Mouse (Mus musculus): ENCODE measurements around the gene Srp9. TPM values are rescaled to one million over a fixed set of nuclear protein-coding genes. Genes with fewer than 3 reads are reported as not detected.

Gene Srp9
- 10 to 100 TPM; 60.0 to 68.5 TPM for total RNA-seq (2021)
- long read RNA-seq, experiment 1, transcript Srp9-202 (2 exons, 823 nt) = minor isoform, 8 of 120 reads
- long read RNA-seq, experiment 1, transcript Srp9-201 (3 exons, 1,367 nt) = major isoform, 106 of 120 reads
- long read RNA-seq, experiment 1, partial matches to known transcripts = 1 of 120 reads
- long read RNA-seq, experiment 1, other reads (novel, unspliced or antisense) = 2 of 120 reads
- long read RNA-seq, experiment 2, transcript Srp9-201 (3 exons, 1,367 nt) = major isoform, 107 of 113 reads
- long read RNA-seq, experiment 2, partial matches to known transcripts = 1 of 113 reads
- long read RNA-seq, experiment 2, other reads (novel, unspliced or antisense) = 0 of 113 reads

GRCm38 (mm10) chr1:182124506-182124905 lies at the start of gene Srp9:
TSS of gene Srp9 (plus strand) at chr1:182124737.
- peak; percentile 94 to 96 for DNase-seq (ENCODE audit: low spot score in 2 of 2)

DNA sequence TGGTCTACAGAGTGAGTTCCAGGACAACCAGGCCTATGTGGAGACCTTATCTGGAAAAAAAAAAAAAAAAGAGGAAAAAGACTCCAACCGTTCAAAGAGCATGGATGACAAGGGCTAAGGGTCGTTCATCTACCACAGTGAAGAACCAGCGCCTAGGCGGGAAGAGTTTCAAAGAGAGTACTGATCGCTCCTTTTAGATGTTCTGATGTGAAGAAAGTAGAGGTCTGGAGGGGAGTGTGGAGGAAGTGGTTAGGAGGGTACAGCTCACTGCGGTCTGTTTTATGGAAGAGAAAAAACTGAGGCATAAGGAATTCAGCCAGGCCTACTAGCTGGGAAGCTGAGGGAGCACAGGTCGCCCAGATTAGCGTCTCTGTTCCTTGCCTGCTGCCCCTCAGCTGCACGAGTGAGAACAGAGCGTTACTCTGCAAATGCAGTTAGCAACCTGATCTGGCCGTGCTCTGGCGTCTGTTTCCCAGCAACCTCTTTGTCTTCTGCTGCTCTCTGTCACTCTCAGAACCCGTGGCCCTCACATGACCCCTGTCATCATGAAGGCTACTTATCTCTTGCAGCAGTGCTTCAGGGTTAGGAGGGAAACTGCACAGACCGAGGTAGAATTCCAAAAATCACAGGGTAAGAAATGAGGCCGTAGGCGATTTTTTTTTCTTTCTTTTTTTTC lies 42.7 kb upstream of the Srp9 start:
- DNase-seq (ENCODE audit: low spot score in 2 of 2) = no peak

DNA sequence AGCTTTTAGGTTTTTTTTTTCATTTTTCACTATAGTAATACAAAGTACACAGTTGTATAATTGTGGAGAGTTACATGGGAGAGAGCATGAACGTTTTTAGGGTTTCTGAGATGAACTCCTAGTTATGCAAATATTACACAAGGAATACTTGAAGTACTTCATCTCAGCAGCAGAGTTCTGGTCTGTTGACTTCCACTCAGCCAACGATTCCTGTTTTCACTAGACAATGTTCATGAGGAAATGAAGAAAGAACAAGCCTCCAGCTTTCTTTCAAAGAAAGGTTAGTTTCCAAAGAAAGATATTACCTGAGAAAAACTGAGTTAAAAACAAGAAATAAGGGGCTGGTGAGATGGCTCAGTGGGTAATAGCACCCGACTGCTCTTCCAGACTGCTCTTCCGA lies 41.1 kb upstream of the Srp9 start:
- DNase-seq (ENCODE audit: low spot score in 2 of 2) = no peak

GRCm38 (mm10) chr1:182086759-182087158 lies 37.8 kb upstream of the Srp9 start:
- no peak for DNase-seq (ENCODE audit: low spot score in 2 of 2)

GRCm38 (mm10) chr1:182087351-182087750 lies 37.2 kb upstream of the Srp9 start:
- no peak for DNase-seq (ENCODE audit: low spot score in 2 of 2)

DNA sequence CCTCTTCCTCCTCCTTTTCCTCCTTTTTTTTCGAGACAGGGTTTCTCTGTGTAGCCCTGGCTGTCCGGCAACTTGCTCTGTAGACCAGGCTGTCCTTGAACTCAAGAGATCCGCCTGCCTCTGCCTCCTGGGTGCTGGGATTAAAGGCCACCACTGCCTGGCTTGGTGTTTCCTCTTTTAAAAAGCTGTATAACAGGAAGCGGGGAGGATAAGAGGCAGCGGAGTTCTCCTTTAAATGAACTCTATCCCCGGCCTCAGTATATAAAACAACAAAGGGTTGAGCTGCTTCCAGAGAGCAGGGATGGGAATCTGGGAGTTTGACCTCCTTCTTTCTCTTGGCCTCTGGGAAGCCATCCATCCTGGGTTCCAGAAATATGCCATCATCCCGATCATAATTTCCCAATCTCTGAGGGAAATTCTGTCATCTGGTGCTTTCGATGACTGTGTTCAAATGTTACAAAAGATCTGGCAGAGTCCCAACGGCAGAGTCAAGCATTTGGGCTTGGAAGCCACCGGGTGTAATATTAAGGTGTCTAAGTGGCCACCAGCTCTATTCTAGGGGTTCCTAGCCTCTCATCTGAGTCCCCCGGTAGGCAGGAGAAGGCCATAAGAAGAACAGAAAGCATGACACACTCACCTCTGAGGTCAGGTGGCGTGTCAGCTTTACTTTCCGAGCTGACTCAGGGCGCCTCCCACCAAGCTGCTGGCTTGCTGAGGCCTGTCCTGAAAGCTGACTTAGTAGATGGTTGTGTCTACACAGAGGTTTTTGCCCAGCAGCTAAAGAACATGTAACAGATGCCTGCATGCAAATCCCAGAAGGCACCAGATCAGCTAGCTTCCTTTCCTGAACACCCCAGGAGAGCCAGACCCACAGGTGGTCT lies 36.5 kb upstream of the Srp9 start:
- DNase-seq (ENCODE audit: low spot score in 2 of 2) = no peak

DNA sequence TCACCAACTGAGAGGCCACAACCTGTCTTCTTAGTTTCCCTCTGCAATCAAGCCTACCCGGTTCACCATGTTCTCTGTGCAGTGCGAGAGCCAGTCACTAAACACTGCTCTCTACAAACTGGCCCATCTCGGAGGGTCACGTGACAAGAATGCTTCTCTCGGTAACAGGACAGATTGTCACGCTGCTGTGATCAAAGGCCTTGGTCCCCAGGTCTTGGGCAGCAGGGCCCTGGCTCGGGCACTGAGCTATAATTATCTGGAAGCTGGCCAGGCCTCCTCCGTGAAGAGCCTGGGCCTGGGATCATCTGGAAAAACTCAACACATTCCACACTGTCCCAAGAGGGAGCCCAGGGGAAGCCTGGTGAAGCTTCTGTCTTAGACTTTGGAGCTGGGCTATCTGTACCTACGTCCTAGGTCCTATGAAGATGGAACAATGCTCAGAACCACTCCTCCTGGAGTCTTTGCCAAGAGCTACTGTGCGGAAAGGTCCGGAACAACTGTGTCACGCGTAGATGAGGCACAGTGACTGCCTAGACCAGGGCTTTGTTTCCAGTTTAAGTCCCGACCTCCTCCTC lies 35.6 kb upstream of the Srp9 start:
- DNase-seq (ENCODE audit: low spot score in 2 of 2) = no peak

DNA sequence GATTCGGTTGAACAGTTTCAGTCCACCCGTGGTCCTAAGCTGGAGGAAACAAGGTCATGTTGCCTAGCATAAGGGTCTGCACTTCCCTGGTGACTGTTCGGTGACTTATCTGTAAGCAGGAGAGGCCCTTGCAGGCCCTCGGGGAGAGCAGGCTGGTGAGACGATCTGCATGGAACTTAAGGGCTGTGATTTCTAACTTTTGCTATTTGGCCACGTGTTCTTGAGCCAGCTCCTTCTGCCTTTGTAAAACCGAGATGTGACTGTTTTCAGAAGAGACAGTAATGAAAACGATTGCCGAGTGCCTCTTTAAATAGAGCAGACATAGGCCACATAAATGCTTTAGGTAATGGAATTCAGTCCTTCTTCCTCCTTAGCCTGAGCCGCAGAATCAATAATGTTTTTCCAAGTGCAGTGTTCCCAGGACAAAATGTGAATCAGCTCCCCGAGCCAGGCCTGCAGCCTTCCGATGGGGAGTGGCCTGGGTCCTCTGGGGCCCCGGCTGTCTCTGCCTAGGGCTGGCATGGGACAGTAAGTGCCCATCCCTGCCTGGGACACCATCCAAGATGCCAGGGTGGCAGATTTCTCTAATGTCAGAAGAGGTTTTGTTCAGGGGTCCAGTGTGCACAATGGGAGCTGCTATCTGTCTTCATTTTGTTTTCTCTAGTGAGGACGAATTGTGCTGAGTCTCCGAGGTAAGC lies 34.8 kb upstream of the Srp9 start:
- DNase-seq (ENCODE audit: low spot score in 2 of 2) = no peak

GRCm38 (mm10) chr1:182090298-182090677 lies 34.2 kb upstream of the Srp9 start:
- DNase-seq (ENCODE audit: low spot score in 2 of 2) = no peak

DNA sequence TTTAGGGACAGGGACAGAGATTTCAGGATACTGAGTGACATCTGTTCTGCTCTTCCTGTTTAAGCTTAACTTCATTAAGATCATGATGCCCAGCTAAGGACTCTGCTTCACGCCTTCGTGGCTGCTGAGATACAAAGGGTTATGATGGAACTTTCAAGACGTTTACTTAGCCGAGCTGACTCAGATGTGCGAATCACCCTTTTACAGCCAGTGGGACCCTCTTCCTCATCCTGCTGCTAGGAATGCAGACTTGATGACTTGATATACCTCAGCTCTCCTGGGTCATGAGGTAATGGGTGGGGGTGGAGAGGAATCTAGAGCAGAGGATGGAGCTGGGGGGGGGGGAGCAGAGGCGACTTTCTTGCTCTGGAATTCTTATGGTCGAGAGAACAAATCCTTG lies 33.3 kb upstream of the Srp9 start:
- no peak for DNase-seq (ENCODE audit: low spot score in 2 of 2)

- DNase-seq (ENCODE audit: low spot score in 2 of 2) = no peak
Measured at GRCm38 (mm10) chr1:182091746-182092412, 32.7 kb upstream of the Srp9 start.

DNA sequence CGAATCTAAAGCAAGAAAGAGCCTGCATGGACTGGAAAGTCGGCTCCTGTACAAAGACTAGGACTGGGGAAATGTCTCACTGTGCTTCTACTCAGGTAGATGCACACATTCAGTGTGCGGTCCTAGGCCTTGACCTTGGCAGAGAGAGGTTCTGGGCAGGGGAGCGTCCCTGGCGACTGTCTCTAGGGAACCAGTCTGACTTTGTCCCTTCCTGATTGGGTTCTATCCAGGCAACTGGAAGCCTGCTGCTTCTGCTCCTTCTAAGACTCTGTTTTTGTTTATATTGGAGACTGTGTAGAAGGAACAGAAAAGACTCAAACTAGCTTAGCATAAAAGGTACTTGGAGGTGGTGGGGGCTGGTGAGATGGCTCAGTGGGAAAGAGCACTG lies 32.1 kb upstream of the Srp9 start:
- DNase-seq (ENCODE audit: low spot score in 2 of 2) = no peak

- DNase-seq (ENCODE audit: low spot score in 2 of 2) = no peak
Measured at GRCm38 (mm10) chr1:182093407-182093806, 31.1 kb upstream of the Srp9 start.

GRCm38 (mm10) chr1:182094473-182095136 lies 29.9 kb upstream of the Srp9 start:
- DNase-seq (ENCODE audit: low spot score in 2 of 2) = no peak

- DNase-seq (ENCODE audit: low spot score in 2 of 2) = no peak
Measured at GRCm38 (mm10) chr1:182095240-182095741, 29.2 kb upstream of the Srp9 start.

- no peak for DNase-seq (ENCODE audit: low spot score in 2 of 2)
Measured at GRCm38 (mm10) chr1:182096707-182097106, 27.8 kb upstream of the Srp9 start.

DNA sequence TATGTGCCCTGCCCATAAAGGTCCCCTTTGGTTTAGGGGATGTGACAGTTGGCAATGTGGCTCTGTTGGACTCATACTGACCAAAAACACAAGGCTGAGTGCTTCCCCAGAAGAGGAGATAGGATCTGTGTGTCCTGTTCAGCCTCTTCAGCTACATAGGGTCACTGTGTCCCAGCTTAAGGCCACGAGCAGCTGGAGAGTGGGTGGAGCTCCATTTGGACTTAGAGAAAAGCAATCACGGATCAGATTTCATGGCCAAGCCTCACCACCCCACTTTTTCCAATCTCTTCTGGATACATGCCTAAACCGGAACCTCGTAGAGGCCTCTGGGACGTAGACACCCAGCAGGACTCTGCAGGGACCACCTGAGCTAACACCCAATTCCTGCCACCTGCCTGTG lies 25.5 kb upstream of the Srp9 start:
- DNase-seq (ENCODE audit: low spot score in 2 of 2) = no peak

DNA sequence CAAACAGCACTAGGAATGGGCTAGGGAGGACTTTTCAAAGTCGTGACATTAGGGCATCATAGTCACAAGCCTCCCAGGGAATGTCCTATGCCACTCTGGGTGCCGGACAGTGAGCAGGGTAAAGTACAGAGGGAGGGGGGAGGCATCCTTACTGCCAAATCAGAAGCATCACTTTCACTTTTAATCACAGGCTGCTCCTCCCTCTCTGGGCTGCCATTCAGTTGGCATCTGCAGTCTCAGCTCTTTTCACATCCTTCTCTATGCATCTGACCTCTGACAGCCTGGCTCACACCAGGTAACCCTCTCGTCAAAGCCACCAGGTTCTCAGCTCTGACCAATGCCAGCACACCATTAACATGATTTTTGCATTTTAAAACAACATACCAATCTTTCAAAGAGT lies 24.1 kb upstream of the Srp9 start:
- no peak for DNase-seq (ENCODE audit: low spot score in 2 of 2)

DNA sequence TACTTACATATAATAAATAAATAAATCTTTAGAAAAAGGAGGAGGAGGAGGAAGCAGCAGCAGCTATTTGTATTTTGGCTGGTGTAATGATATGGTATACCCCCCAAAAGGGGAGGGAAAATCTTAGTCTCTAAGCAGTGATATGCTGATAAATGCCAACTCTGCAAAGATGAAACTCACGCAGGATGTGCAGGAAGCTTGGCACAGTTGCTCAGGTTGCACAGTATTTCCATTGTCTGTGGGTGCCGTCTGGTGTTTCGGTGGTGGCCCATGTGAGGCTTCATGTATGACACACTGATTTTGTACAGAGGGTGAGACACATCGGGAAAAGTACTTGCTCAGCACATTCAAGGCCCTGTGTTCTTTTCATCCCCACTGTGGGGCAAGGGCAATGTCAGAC lies 23.1 kb upstream of the Srp9 start:
- no peak for DNase-seq (ENCODE audit: low spot score in 2 of 2)

DNA sequence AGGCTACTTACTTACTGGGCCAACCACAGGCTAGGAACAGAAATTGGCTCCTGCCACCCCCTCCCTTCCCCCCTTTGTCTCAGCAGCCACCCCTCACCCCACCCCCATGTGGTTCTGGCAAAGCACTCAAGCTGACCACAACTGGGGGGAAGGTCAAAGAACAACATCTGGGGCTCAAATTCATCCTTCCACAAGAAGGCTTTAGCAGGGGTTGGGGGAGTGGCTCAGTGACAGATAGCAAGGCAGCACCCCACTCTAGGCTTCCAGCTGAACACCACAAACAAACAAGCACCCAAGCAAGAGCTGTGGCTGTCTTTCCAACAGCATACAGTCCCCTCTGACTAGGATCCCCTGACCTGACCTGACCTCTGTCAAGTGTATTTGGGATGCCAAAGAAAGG lies 21.8 kb upstream of the Srp9 start:
- no peak for DNase-seq (ENCODE audit: low spot score in 2 of 2)

Measured in adrenal gland, postnatal 4 days (tissue).